Mouse (Mus musculus): ENCODE measurements around the gene Kat2b. TPM values are rescaled to one million over a fixed set of nuclear protein-coding genes. Genes with fewer than 3 reads are reported as not detected.

Gene Kat2b
- polyA plus RNA-seq, 1 experiment = 11.2 TPM

DNA sequence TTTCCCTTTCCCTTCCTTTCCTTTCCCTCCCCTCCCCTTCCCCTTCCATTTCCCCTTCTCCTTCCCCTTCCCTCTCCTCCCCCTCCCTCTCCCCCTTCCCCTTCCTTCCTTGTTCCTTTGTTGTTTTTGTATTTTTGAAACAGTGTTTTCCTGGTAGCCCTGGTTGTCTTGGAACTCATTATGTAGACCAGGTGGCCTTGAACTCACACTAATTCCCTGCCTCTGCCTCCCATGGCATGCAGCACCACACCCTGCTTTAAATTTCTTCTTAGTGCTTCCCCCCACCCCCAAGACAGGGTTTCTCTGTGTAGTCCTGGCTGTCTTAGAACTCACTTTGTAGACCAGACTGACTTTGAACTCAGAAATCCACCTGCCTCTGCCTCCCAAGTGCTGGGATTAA, 52.7 kb downstream of the Kat2b start:
- H3K4me1 ChIP-seq (ENCODE audit: control insufficient read depth, insufficient read depth, low read length) = peaks cover 5% of the 10 kb centered on the region
- no peak for DNase-seq
- no peak for TF ChIP-seq POLR2A (IDR thresholded peaks at IDR 0.05; ENCODE audit: borderline replicate concordance, extremely low read depth, low read depth, low read length)
- TF ChIP-seq CTCF (IDR thresholded peaks at IDR 0.05; ENCODE audit: insufficient read depth, low read length) = no peak
- no peak overlapping the region for H3K4me3 ChIP-seq (replicated peaks; ENCODE audit: extremely low read depth, low read depth, low read length)

DNA sequence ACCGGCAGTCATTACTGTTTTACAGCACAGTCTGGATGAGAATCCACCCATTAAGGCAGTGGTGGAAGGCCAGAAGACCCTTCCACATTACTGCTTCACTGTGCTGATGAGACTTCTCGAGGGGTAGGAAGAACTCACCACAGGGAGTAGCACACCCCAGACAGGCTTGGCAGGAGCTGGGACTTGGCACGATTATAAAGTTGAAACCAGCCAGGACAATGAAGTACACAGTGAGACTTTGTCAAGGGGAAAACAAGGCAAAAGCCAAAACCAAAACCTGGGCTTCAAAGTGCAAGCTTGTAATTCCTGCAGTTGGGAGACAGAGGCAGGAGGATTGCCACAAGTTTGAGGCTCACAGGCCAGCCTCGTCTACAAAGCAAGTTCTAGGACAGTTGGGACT, 54.0 kb downstream of the Kat2b start:
- TF ChIP-seq CTCF (IDR thresholded peaks at IDR 0.05; ENCODE audit: insufficient read depth, low read length) = no peak
- no peak for TF ChIP-seq POLR2A (IDR thresholded peaks at IDR 0.05; ENCODE audit: borderline replicate concordance, extremely low read depth, low read depth, low read length)
- peaks cover 5% of the 10 kb centered on the region for H3K4me1 ChIP-seq (ENCODE audit: control insufficient read depth, insufficient read depth, low read length)
- H3K4me3 ChIP-seq (replicated peaks; ENCODE audit: extremely low read depth, low read depth, low read length) = no peak overlapping the region
- 54% methylated on average over 4 of the region's 4 CpGs for WGBS
- DNase-seq = no peak

DNA sequence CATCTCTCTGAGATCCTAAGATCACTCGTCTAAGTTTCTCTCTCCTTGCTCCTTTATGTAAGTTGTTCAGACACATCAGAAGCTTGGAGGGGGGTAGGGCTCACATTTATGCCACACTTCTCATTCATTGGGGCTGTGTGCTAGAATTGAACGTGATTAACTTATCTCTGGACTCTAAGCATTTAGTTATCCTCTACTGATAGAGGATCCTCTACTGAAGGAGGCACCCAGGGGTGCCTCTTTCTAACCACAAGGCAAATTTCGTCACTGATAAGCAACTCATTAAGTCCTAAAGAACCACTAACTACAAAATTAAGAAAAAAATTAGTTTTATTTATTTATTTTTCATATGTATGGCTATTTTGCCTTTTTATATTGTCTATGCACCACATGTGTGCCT, 55.5 kb downstream of the Kat2b start:
- peaks cover 8% of the 10 kb centered on the region for H3K4me1 ChIP-seq (ENCODE audit: control insufficient read depth, insufficient read depth, low read length)
- no peak overlapping the region for H3K4me3 ChIP-seq (replicated peaks; ENCODE audit: extremely low read depth, low read depth, low read length)
- TF ChIP-seq CTCF (IDR thresholded peaks at IDR 0.05; ENCODE audit: insufficient read depth, low read length) (no peak), POLR2A (IDR thresholded peaks at IDR 0.05; ENCODE audit: borderline replicate concordance, extremely low read depth, low read depth, low read length) (no peak)
- WGBS = 81% methylated on average over 3 of the region's 3 CpGs
- no peak for DNase-seq

DNA sequence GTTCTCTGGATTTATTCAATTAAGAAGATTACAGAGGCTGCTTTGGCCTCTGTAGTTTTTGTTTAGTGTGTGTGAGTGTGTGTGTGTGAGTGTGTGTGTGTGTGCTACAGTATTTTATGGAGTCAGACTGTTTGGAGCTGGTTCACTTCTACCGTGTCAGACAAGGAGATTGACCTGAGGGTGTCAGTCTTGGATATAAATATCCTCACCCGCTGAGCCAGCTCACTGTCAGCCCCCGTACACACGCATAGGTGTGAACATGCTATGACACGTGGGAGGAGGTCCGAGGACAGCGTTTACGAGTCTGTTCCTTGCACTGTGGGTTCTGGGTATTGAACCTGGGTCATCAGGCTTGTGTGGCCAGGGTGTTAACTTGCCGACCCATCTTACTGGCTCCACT, 57.1 kb downstream of the Kat2b start:
- DNase-seq = no peak
- no peak for TF ChIP-seq POLR2A (IDR thresholded peaks at IDR 0.05; ENCODE audit: borderline replicate concordance, extremely low read depth, low read depth, low read length)
- TF ChIP-seq CTCF (IDR thresholded peaks at IDR 0.05; ENCODE audit: insufficient read depth, low read length) = no peak
- WGBS = 79% methylated on average over 9 of the region's 9 CpGs
- Histone ChIP-seq H3K4me1 (ENCODE audit: control insufficient read depth, insufficient read depth, low read length) (peaks cover 8% of the 10 kb centered on the region), H3K4me3 (replicated peaks; ENCODE audit: extremely low read depth, low read depth, low read length) (no peak overlapping the region)

DNA sequence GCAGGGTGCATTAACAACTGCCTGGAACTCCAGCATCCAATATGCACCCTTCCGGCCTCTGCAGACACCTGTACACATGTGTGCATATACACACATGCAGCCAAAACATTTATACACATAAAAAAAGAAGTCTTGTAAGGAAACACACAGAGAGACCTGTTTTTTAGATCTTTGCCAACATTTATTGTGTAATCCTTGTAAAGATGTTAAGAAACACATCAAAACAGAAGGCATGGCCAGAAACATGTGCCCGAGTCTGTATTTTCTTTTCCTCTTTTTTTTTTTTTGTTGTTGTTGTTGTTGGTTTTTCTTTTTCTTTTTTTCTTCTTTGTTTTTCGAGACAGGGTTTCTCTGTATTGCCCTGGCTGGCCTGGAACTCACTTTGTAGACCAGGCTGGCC, 59.5 kb downstream of the Kat2b start:
- Histone ChIP-seq H3K4me1 (ENCODE audit: control insufficient read depth, insufficient read depth, low read length) (peaks cover 3% of the 10 kb centered on the region; the same call in 1 of the 2 replicates), H3K4me3 (replicated peaks; ENCODE audit: extremely low read depth, low read depth, low read length) (no peak overlapping the region)
- TF ChIP-seq CTCF (IDR thresholded peaks at IDR 0.05; ENCODE audit: insufficient read depth, low read length) (no peak), POLR2A (IDR thresholded peaks at IDR 0.05; ENCODE audit: borderline replicate concordance, extremely low read depth, low read depth, low read length) (no peak)
- WGBS = 83% methylated on average over 3 of the region's 3 CpGs
- no peak for DNase-seq

DNA sequence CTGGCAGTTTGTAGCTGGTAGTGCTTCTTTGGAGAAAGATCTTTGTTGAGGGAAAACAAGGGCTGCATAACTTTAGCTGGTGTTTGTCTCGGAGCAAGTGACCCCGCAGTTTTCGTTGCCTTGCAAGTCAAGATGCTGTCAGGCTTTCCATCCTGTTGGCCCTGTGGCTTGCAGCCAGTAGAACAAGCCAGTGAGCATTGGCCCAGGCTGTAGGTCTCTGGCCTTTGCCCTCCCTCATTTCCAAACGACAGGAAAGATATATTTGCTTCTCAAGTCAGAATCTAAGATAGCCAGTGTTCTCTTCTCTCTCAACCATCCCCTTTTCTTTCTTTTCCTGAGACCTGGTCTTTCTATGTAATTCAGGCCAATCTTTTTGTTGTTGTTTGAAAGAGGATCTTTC, 60.8 kb downstream of the Kat2b start:
- TF ChIP-seq CTCF (IDR thresholded peaks at IDR 0.05; ENCODE audit: insufficient read depth, low read length) (no peak), POLR2A (IDR thresholded peaks at IDR 0.05; ENCODE audit: borderline replicate concordance, extremely low read depth, low read depth, low read length) (no peak)
- peaks cover 3% of the 10 kb centered on the region; the same call in 1 of the 2 replicates for H3K4me1 ChIP-seq (ENCODE audit: control insufficient read depth, insufficient read depth, low read length)
- 63% methylated on average over 4 of the region's 4 CpGs for WGBS
- no peak overlapping the region for H3K4me3 ChIP-seq (replicated peaks; ENCODE audit: extremely low read depth, low read depth, low read length)
- no peak for DNase-seq

DNA sequence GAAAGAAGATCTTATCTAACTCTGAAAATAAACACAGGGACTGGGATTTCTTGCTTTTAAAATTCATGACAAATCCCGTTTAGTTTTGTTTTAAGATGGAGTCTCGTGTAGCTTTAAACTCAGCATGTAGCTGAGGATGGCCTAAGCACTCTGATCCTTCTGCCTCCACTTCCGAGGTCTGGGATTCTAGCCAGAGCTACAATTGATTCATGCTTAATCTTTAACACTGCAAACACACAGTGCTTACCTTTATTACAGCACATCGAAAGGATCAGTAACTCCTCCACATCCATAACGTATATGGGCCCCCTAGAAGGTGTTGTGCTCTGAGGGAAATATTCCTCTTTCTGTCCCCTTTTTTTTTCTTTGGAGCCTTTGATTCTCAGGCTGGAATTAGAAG, 61.5 kb downstream of the Kat2b start:
- TF ChIP-seq POLR2A (IDR thresholded peaks at IDR 0.05; ENCODE audit: borderline replicate concordance, extremely low read depth, low read depth, low read length) (no peak), CTCF (IDR thresholded peaks at IDR 0.05; ENCODE audit: insufficient read depth, low read length) (no peak)
- DNase-seq = no peak
- WGBS = 51% methylated on average over 5 of the region's 5 CpGs
- Histone ChIP-seq H3K4me3 (replicated peaks; ENCODE audit: extremely low read depth, low read depth, low read length) (no peak overlapping the region), H3K4me1 (ENCODE audit: control insufficient read depth, insufficient read depth, low read length) (peaks cover 3% of the 10 kb centered on the region; the same call in 1 of the 2 replicates)

DNA sequence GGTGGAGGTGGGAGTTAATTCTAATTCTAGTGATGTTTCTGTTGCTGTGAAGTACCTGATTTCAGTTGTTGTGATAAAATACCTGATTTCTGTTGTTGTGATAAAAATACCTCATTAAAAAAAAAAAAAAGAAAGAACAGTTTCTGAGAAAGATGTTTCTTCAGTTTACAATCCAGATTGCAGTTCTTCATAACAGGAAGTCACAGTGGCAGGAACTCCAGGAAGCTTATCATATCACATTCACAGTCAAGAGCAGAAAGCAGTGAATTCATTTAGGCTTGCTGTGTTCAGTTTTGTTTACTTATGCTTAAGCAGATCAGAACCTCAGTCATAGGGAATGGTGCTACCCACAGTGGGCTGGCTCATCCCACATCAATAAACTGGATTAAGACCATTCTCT, 64.7 kb downstream of the Kat2b start:
- no peak for DNase-seq
- Histone ChIP-seq H3K4me3 (replicated peaks; ENCODE audit: extremely low read depth, low read depth, low read length) (no peak overlapping the region), H3K4me1 (ENCODE audit: control insufficient read depth, insufficient read depth, low read length) (peaks cover 3% of the 10 kb centered on the region; the same call in 1 of the 2 replicates)
- no peak for TF ChIP-seq CTCF (IDR thresholded peaks at IDR 0.05; ENCODE audit: insufficient read depth, low read length)
- no peak for TF ChIP-seq POLR2A (IDR thresholded peaks at IDR 0.05; ENCODE audit: borderline replicate concordance, extremely low read depth, low read depth, low read length)

DNA sequence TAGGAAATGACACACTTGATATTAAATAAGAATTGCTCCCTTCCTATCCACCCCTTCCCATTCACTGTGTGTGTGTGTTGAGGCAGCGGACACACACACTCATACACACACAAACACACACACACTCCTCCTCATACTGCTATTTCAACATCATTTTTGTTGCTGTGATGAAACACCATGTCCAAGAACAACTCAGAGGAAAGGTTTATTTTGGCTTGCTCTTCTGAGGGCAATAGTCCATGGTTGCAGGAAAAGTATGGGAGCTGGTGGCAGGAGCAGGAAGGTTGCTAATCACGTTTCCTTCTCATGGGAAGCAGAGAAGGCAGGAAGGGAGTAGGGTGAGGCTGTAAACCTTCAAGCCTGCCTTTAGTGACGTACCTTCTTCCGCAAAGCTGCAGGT, 76.7 kb downstream of the Kat2b start:
- TF ChIP-seq POLR2A (IDR thresholded peaks at IDR 0.05; ENCODE audit: borderline replicate concordance, extremely low read depth, low read depth, low read length) = no peak
- TF ChIP-seq CTCF (IDR thresholded peaks at IDR 0.05; ENCODE audit: insufficient read depth, low read length) = no peak
- WGBS = 71% methylated on average over 4 of the region's 4 CpGs
- no peaks in the 10 kb centered on the region for H3K4me1 ChIP-seq (ENCODE audit: control insufficient read depth, insufficient read depth, low read length)
- no peak for DNase-seq
- no peak overlapping the region for H3K4me3 ChIP-seq (replicated peaks; ENCODE audit: extremely low read depth, low read depth, low read length)

DNA sequence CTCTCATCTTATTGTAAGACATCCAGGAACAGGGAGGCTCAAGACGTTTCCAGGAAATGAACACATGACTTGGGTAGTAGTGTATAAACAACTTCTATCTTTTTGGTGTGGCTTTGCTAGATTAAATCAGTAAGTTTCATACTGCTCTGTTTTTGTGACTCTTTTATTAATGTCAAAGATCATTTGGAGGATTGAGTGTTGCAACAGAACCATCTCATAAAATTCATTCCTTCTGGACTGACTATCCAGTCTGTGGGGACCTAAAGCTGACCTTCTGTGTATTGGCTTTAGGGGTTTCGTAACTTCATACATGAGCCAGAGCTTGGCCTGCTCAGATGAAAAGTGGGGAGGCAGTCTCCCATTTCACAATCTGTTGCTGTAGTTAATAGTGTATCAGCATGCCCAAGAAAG, 83.6 kb downstream of the Kat2b start:
- Histone ChIP-seq H3K4me3 (replicated peaks; ENCODE audit: extremely low read depth, low read depth, low read length) (no peak overlapping the region), H3K4me1 (ENCODE audit: control insufficient read depth, insufficient read depth, low read length) (no peaks in the 10 kb centered on the region; the same call in 1 of the 2 replicates)
- no peak for TF ChIP-seq POLR2A (IDR thresholded peaks at IDR 0.05; ENCODE audit: borderline replicate concordance, extremely low read depth, low read depth, low read length)
- no peak for TF ChIP-seq CTCF (IDR thresholded peaks at IDR 0.05; ENCODE audit: insufficient read depth, low read length)
- DNase-seq = no peak
- 41% methylated on average over 2 of the region's 2 CpGs for WGBS

Measured in lung, adult 2 months (tissue).